Mouse (Mus musculus): ENCODE measurements around the gene Ndel1.

GRCm38 (mm10) chr11:68833593-68833992 is 38.1 kb downstream of the Ndel1 start:
- TF ChIP-seq CTCF (IDR thresholded peaks at IDR 0.05; ENCODE audit: insufficient read depth, low read length) (no peak), POLR2A (IDR thresholded peaks at IDR 0.05; ENCODE audit: borderline replicate concordance, extremely low read depth, low read depth, low read length) (no peak)

Data from lung, adult 2 months (tissue).